Mouse (Mus musculus) spleen, adult 2 months (tissue): ENCODE data around the gene Jph3. TPM values are rescaled to one million over a fixed set of nuclear protein-coding genes. Genes with fewer than 3 reads are reported as not detected.

Experiments used
- DNase-seq, 2 experiments: peaks; one replicate each; pipeline versions ENCODE4 v3.0.0 to v3.0.0-alpha.2; 2012 to 2021; ENCODE audit warnings: low spot score in 2 of 2, low read depth in 1 of 2
- H3K27ac ChIP-seq: fragments of 200-500 bp; 2 replicates; pipeline ENCODE4 v1.5.1; 2012; ENCODE audit warnings: low read length, inconsistent platforms; ENCODE audit not compliant: insufficient read depth
- H3K27me3 ChIP-seq: fragments of 200-500 bp; 2 replicates; pipeline ENCODE4 v1.6.1; 2012; ENCODE audit warnings: mild to moderate bottlenecking, moderate library complexity, low read length, inconsistent platforms; ENCODE audit not compliant: control insufficient read depth, insufficient read depth
- H3K36me3 ChIP-seq: fragments of 200-500 bp; 2 replicates; pipeline ENCODE4 v1.6.1; 2012; ENCODE audit warnings: mild to moderate bottlenecking, low read length, inconsistent platforms; ENCODE audit not compliant: control insufficient read depth, insufficient read depth
- H3K4me1 ChIP-seq: fragments of 200-500 bp; 2 replicates; pipeline ENCODE4 v1.6.1; 2011; ENCODE audit warnings: inconsistent platforms; ENCODE audit not compliant: control insufficient read depth, insufficient read depth, insufficient read length
- H3K4me3 ChIP-seq: fragments of 200-500 bp; 2 replicates; pipeline ENCODE4 v1.5.1; 2011; ENCODE audit warnings: mild to moderate bottlenecking, inconsistent platforms; ENCODE audit not compliant: insufficient read depth, insufficient read length; ENCODE audit errors: extremely low read depth
- CTCF ChIP-seq: fragments of 200-500 bp; IDR thresholded peaks from 2 replicates; pipeline ENCODE4 v1.5.1; 2011; ENCODE audit warnings: mild to moderate bottlenecking, inconsistent platforms; ENCODE audit not compliant: insufficient read depth, insufficient read length, insufficient replicate concordance; ENCODE audit errors: extremely low read depth
- POLR2A ChIP-seq: fragments of 200-500 bp; IDR thresholded peaks from 2 replicates; pipeline ENCODE4 v1.6.1; 2011; ENCODE audit warnings: low read depth, low read length, inconsistent platforms
- WGBS: fragments of 180-500 bp; shearing (Covaris S2); methylation state at CpG from one replicate; pipeline ENCODE4 v1.1.7; 2018; 5-methylcytosine and 5-hydroxymethylcytosine counted together
- polyA plus RNA-seq: library from polyadenylated mRNA; depleted of rRNA; stranded (reverse); fragments of >200 nt; gene quantifications from 2 replicates; pipeline ENCODE4 v1.2.3, GENCODE M21; 2012

Jph3 gene
- polyA plus RNA-seq, 1 experiment: 0.02 TPM

DNA sequence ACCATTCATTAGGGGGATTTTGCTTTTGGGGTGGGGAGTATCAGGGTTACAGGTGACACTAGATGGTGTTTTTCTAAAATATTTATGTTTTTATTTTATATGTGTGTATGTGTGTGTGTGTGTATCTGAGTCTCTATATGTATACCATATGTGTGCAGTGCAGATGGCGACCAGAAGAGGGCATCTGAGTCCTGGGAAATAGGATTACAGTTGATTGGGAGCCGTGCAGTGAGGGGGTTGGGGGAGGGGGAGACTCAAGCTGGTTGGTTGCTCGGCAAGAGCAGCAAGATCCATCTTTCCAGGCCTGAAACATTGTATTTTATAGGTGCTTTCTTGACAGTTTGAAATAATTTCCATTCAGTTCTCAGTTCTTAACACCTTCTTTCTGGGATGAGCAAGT is 2.3 kb upstream of the Jph3 start:
- Histone ChIP-seq H3K27ac (no peak overlapping the region), H3K4me3 (no peak overlapping the region), H3K4me1 (no peaks in the 10 kb centered on the region), H3K27me3 (peaks cover 13% of the 10 kb centered on the region), H3K36me3 (no peaks in the 10 kb centered on the region)
- no peak for DNase-seq
- no peak for TF ChIP-seq POLR2A
- no peak for TF ChIP-seq CTCF
- 44% methylated on average over 3 of the region's 3 CpGs for WGBS

DNA sequence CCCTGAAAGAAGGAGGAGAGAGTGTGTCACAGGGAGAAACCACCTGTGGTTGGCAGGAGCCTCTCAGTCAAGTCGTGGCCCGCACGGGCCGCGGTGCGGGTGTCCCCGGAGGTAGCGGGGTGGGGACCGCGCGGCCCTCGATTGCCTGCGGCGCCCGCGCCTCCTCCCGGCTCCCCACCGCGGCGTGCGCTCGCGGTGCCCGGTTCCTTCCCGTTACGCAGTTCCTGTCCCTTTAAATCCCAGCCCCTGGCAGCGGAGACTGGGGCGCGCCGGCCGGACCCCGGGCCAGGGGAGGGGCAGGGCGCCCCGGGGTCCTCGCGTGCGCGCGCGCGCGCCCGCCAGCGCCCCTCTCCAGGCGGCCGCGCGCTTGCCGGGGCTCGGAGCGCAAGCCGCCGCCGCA is 331 bp downstream of the Jph3 start:
- H3K36me3 ChIP-seq: no peaks in the 10 kb centered on the region
- TF ChIP-seq POLR2A (no peak), CTCF (no peak)
- 11% methylated on average over 51 of the region's 54 CpGs for WGBS
- H3K27me3 ChIP-seq: peaks cover 13% of the 10 kb centered on the region
- no peak for DNase-seq
- no peak overlapping the region for H3K4me3 ChIP-seq
- H3K27ac ChIP-seq: no peak overlapping the region
- no peaks in the 10 kb centered on the region for H3K4me1 ChIP-seq

DNA sequence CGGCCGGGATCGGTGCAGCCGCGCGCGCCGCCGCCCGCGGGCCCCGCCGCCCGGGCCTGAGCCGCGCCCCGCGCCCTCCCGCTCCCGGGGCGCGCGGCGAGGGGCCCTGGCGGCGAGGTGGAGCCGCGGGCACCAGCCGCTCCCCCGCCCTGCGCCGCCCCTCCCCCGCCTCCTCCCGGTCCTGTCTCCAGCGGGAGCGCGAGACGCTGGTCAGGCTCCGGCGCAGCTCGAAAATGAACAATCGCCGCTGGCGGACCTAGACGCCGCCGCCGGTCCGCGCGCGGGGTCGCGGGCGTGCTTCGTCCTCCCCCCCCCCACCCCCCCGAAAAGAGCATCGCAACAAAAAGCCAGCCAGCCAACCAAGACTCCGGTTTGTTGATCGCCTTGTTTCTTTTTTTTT is 747 bp downstream of the Jph3 start:
- TF ChIP-seq POLR2A (no peak), CTCF (no peak)
- Histone ChIP-seq H3K36me3 (no peaks in the 10 kb centered on the region), H3K4me1 (no peaks in the 10 kb centered on the region), H3K27me3 (peaks cover 13% of the 10 kb centered on the region), H3K27ac (no peak overlapping the region), H3K4me3 (no peak overlapping the region)
- 7% methylated on average over 59 of the region's 60 CpGs for WGBS
- no peak for DNase-seq

DNA sequence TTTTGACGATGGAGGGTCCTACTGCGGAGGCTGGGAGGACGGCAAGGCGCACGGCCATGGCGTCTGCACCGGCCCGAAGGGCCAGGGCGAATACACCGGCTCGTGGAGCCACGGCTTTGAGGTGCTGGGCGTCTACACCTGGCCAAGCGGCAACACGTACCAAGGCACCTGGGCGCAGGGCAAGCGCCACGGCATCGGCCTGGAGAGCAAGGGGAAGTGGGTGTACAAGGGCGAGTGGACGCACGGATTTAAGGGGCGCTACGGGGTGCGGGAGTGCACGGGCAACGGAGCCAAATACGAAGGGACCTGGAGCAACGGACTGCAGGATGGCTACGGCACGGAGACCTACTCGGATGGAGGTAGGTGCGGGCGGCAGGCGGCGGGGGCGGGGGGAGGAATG is 1.2 kb downstream of the Jph3 start:
- H3K27me3 ChIP-seq: peaks cover 13% of the 10 kb centered on the region
- WGBS: 6% methylated on average over 35 of the region's 37 CpGs
- TF ChIP-seq CTCF (no peak), POLR2A (no peak)
- H3K4me3 ChIP-seq: no peak overlapping the region
- H3K27ac ChIP-seq: no peak overlapping the region
- H3K4me1 ChIP-seq: no peaks in the 10 kb centered on the region
- H3K36me3 ChIP-seq: no peaks in the 10 kb centered on the region
- no peak for DNase-seq

DNA sequence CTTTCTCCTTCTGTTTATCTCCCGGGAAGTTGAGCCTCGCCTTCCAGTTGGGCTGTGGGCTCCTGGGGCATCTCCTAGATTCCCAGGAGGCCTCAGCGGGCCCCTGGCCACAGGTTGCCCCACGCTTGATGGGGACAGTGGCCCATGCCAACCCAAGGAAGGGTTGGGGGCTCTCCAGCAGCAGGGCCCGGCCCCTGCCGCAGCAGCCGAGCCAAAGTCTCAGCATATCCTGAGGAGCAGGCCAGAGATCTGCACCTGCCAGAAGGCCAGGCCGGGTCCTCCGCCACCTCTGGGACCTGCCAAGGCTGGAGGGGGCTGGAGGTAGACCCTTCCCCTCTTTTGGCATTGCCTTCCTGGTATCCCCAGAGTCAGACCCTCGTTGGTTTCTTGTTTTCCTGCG is 1.6 kb downstream of the Jph3 start:
- Histone ChIP-seq H3K27me3 (peaks cover 13% of the 10 kb centered on the region), H3K36me3 (no peaks in the 10 kb centered on the region), H3K4me3 (no peak overlapping the region), H3K27ac (no peak overlapping the region), H3K4me1 (no peaks in the 10 kb centered on the region)
- 11% methylated on average over 11 of the region's 11 CpGs for WGBS
- TF ChIP-seq CTCF: no peak
- TF ChIP-seq POLR2A: no peak
- no peak for DNase-seq

DNA sequence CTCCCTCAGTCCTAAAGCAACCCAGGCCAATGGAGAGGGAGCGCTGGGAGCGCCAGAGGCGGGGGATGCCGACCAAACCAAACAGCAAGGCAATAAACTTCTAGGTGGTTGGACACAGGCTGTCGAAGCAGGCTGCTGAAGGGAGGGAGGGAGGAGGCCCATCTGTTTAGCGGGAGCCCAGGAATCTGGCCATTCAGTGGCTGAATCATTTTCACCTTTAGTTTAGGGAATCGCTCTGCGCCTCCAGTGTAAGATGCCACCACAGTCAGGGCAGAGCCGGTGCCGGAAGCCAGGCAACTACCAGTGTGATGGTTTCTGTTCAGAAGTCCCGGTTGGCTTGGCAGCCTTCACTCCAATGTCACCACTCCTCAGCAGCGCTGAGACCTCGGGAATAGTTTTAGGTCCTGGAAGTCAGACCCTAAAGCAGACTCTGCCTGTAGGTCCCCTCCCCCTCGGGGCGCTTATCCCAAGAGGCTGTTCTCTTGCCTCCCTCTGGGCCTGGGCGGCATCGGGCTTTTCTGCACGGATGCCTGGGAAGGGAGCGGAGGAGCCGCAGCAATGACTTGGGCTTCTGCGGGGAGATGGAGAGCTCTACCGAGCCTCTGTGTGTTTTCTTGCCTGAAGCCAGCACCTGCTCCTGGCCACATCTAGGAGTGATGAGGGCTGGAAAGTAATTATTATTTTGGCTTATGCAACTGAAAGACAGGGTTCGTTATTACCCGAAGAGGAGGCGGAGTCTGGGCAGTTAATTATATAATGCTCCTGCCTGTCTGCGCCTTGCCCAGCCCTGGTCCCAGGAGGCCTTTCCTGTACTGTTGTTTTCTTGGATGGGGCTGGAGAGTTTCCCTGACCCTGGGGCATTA is 2.3 kb downstream of the Jph3 start:
- no peak for DNase-seq
- Histone ChIP-seq H3K4me3 (no peak overlapping the region), H3K36me3 (no peaks in the 10 kb centered on the region), H3K27me3 (peaks cover 13% of the 10 kb centered on the region), H3K27ac (no peak overlapping the region), H3K4me1 (no peaks in the 10 kb centered on the region)
- WGBS: 13% methylated on average over 26 of the region's 26 CpGs
- TF ChIP-seq POLR2A (no peak), CTCF (no peak)

DNA sequence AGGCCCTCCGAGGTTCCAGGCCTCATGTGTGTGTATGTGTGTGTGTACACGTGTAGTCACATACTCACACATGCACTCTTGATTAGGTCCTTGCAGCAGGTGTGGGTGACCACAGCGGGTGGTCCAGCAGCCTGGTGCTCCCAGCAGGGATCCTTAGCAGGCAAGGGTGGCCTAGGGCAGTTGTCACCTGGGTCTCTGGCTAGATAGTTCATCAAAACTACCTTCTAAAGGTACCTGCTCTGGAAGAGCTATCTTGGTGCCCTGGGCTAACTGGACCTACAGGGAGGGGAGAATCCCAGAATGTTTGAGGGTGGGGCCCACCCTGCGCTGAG is 2.9 kb downstream of the Jph3 start:
- Histone ChIP-seq H3K4me3 (no peak overlapping the region), H3K27ac (no peak overlapping the region), H3K4me1 (no peaks in the 10 kb centered on the region), H3K36me3 (no peaks in the 10 kb centered on the region), H3K27me3 (peaks cover 13% of the 10 kb centered on the region)
- DNase-seq: no peak
- TF ChIP-seq POLR2A (no peak), CTCF (no peak)
- WGBS: 66% methylated on average over 4 of the region's 4 CpGs
